Mouse (Mus musculus): ENCODE measurements around the gene Slc6a16.
A peak's percentile ranks its signal among the peaks of the same experiment; 100 is the strongest.

GRCm38 (mm10) chr7:45309455-45309854 is 68.6 kb downstream of the Slc6a16 start:
- TF ChIP-seq POLR2A (IDR thresholded peaks at IDR 0.05; ENCODE audit: extremely low read depth, insufficient read depth, low read length) (no peak), CTCF (IDR thresholded peaks at IDR 0.05; ENCODE audit: low read depth, low read length) (peak; percentile 78)

Measured in liver, adult 2 months (tissue).